Mouse (Mus musculus): ENCODE data around the gene Gpr176. TPM values are rescaled to one million over a fixed set of nuclear protein-coding genes. Genes with fewer than 3 reads are reported as not detected.

The Gpr176 gene
- polyA plus RNA-seq (2012; rRNA removed) = 2.1 and 2.4 TPM in 2 replicates

GRCm38 (mm10) chr2:118372901-118373571 lies at the start of gene Gpr176:
TSS of gene Gpr176 (minus strand) at chr2:118373419.

DNA sequence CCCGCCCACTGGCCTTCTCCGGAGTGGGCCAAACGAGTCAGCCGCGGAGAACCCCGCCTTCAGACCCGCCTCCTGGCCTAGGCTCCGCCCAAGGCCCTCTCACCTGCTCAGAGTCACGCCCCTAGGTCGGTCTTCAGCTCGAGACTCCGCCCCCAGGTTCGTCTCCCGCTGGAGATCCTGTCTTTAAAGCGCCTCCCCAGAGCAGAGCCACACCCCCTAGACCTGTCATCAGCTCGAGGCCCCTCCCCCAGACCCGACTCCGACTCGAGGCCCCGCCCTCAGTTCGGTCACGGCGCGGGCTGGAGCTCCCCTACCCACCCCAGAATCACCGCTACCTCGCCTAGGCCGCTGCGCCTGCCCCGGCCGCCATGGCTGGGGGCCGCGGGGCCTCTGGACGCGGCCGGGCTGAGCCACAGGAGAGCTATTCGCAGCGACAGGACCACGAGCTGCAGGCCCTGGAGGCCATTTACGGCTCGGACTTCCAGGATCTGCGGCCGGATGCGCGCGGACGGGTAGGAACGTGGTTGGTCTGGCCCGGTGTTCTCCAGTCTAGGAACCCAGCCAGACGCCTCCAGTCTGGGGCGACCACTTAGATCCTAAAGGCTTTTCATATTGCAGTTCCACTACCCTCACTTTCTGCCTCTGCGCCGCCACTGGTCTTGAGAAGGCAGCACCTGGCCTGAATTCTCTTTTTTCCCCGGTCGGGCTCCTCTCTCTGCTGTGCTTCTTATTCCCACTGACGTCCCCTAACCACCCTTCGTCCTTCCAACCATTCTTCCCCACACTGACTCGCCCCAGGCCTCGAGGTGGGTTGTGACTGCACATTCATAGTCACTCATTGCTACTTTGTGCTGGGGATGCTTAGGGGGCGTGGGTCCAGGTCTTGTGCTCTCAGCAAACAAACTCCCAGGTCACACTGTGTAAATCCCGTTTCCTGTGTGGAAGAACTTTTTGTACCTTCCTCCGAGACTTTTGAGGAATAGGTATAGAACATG lies 15.4 kb upstream of the Gpr176 start, which contains the start of gene Eif2ak4:
Gene Eif2ak4, plus strand, starts transcription at position 278 of the 995 bp plus-strand sequence.

DNA sequence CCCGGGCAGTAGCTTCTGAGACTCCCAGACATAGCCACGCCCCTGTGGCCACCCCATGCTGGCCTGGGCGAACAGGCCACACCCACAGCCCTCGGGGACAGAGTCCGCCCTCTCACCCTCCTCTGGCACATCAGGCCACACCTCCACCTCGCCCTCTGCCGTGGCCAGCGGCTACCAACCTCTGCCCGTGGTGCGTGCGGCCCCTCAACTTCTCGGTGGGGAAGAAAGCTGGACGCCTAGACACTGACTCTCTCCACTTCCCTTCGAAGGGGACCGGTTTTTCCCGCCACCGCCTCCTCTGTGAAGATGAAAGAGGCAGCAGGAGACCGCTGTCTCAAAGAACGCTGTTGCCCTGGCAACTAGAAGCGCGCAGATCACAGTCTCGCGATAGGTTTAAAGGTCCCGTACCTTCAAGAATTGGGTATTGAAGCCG lies 116.6 kb downstream of the Gpr176 start, which contains the start of gene Fsip1:
Gene Fsip1, minus strand, starts transcription at position 346 of the 433 bp plus-strand sequence.

Other genes with a start within 250 kb of the Gpr176 start
- gene Fsip1, start 116.5 kb downstream of the Gpr176 start, polyA plus RNA-seq (2012; rRNA removed) = 3.6 TPM in 2 replicates
- 19.8 and 19.9 TPM in 2 replicates for gene Eif2ak4, start 15.2 kb upstream of the Gpr176 start, polyA plus RNA-seq (2012; rRNA removed)
- gene Srp14, start 106.3 kb upstream of the Gpr176 start, polyA plus RNA-seq (2012; rRNA removed) = 247 and 266 TPM in 2 replicates
- gene Bmf, start 176.3 kb upstream of the Gpr176 start, polyA plus RNA-seq (2012; rRNA removed) = 9.2 and 12.2 TPM in 2 replicates
- gene Bub1b, start 224.8 kb upstream of the Gpr176 start, polyA plus RNA-seq (2012; rRNA removed) = 28.7 and 38.9 TPM in 2 replicates

Measured in central nervous system, embryonic 14 days (tissue).